Mouse (Mus musculus): Measurements from ENCODE around the gene Kcnh7. TPM values are rescaled to one million over a fixed set of nuclear protein-coding genes. Genes with fewer than 3 reads are reported as not detected.

Gene Kcnh7
- polyA plus RNA-seq, 1 experiment from 2014 or later, result 4.5 TPM

DNA sequence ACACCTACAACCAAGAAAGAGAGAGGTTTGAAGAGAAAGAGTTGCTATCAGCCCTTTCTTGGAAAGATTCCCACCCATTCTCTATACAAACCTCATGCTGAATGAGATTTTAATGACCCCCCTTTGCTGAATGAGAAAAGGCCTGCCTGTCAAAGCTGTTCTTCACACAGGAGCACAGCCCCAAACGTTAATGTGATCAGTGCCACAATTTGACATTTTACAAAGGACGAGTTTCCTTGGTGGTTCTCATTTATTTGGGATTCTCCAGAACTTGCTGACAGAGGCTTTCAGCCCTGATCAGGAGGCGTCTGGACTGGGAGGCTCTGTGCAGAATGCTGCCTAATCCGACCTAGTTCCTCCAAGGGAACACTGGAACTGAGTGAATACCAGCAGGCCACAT is 92.3 kb downstream of the Kcnh7 start:
- no peak overlapping the region for H3K4me2 ChIP-seq
- no peaks in the 10 kb centered on the region for H3K9me3 ChIP-seq (replicated peaks)
- H3K27ac ChIP-seq (ENCODE audit: poor library complexity, severe bottlenecking), result no peak overlapping the region
- no peak overlapping the region for H3K4me3 ChIP-seq
- H3K4me1 ChIP-seq (replicated peaks), result no peaks in the 10 kb centered on the region
- H3K9ac ChIP-seq, result no peak overlapping the region
- 52% methylated on average over 4 of the region's 4 CpGs for WGBS
- no peaks in the 10 kb centered on the region for H3K27me3 ChIP-seq (replicated peaks)
- H3K36me3 ChIP-seq, result no peaks in the 10 kb centered on the region
- ATAC-seq (ENCODE audit: insufficient number of reproducible peaks, low FRiP score), result no peak

DNA sequence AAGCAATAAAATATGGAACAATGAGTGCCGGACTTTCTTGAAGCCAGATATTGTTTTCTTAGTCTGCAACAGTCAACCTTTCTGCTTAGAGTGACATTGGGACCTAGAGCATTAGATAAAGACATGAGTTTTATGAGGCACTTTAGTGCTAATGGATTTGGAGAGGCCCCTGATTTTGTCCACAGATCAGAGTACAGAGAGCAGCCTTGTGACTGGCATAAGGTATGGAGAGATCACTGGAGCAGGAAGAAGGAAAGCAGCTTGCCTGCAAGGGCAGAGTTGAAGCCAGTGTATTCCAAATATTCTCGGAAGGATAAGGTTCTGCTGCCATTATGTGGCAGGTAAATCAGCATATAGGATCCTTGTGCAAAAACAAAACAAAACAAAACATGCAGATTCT is 93.6 kb downstream of the Kcnh7 start:
- WGBS, result 83% methylated on average over 2 of the region's 2 CpGs
- H3K36me3 ChIP-seq, result no peaks in the 10 kb centered on the region

DNA sequence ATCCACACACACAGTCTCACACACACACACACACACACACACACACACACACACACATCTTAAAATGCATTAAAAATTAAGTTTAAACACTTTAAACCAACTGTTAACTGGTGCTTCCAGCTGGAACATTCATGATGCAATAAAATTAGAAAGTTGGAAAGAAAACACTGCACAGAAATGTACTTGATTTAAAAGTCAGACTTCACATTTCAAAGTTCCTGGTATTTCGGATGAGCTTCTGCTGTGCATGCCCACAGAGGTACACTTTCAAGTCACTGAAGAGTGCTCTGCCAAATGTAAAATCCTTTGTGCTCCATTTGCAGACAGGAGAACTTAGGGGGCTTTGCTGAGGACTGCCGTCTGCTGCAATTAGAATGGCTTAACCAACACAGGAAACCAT is 125.7 kb downstream of the Kcnh7 start:
- no peaks in the 10 kb centered on the region for H3K9me3 ChIP-seq (replicated peaks)
- H3K36me3 ChIP-seq, result no peaks in the 10 kb centered on the region
- no peak overlapping the region for H3K9ac ChIP-seq
- no peaks in the 10 kb centered on the region for H3K4me1 ChIP-seq (replicated peaks)
- no peak overlapping the region for H3K4me3 ChIP-seq
- no peak overlapping the region for H3K4me2 ChIP-seq
- ATAC-seq (ENCODE audit: insufficient number of reproducible peaks, low FRiP score), result no peak
- H3K27me3 ChIP-seq (replicated peaks), result no peaks in the 10 kb centered on the region
- 78% methylated on average over 2 of the region's 2 CpGs for WGBS
- no peak overlapping the region for H3K27ac ChIP-seq (ENCODE audit: poor library complexity, severe bottlenecking)

More for the DNA sequence above, 93.6 kb downstream of the Kcnh7 start:
- H3K4me3 ChIP-seq, result no peak overlapping the region
- H3K9ac ChIP-seq, result no peak overlapping the region
- no peaks in the 10 kb centered on the region for H3K9me3 ChIP-seq (replicated peaks)
- H3K27ac ChIP-seq (ENCODE audit: poor library complexity, severe bottlenecking), result no peak overlapping the region
- no peak for ATAC-seq (ENCODE audit: insufficient number of reproducible peaks, low FRiP score)
- no peaks in the 10 kb centered on the region for H3K4me1 ChIP-seq (replicated peaks)
- no peak overlapping the region for H3K4me2 ChIP-seq
- H3K27me3 ChIP-seq (replicated peaks), result no peaks in the 10 kb centered on the region

DNA sequence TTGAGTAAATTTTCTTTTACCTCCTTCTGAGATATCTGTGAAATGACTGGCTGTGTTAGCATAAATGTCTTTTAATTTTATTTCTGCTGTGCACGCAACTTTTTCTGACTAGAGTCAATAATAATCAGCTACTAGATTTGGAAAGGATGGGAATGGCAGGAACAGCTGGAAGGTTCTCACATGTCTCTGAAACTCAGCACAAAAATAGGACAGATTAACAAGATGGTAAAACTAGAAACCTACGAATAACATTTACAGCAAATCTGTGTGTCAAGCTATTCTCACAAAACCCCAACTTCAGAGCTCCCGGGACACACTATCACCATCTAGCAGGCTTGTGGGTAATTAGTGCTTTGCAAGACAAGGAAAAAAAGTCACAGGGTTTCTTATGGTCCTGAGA is 134.2 kb downstream of the Kcnh7 start:
- Histone ChIP-seq H3K4me3 (no peak overlapping the region), H3K36me3 (no peaks in the 10 kb centered on the region), H3K9me3 (replicated peaks) (no peaks in the 10 kb centered on the region), H3K4me1 (replicated peaks) (no peaks in the 10 kb centered on the region), H3K27me3 (replicated peaks) (no peaks in the 10 kb centered on the region), H3K9ac (no peak overlapping the region), H3K27ac (ENCODE audit: poor library complexity, severe bottlenecking) (no peak overlapping the region), H3K4me2 (no peak overlapping the region)
- ATAC-seq (ENCODE audit: insufficient number of reproducible peaks, low FRiP score), result no peak
- WGBS, result 88% methylated on average over 3 of the region's 3 CpGs

DNA sequence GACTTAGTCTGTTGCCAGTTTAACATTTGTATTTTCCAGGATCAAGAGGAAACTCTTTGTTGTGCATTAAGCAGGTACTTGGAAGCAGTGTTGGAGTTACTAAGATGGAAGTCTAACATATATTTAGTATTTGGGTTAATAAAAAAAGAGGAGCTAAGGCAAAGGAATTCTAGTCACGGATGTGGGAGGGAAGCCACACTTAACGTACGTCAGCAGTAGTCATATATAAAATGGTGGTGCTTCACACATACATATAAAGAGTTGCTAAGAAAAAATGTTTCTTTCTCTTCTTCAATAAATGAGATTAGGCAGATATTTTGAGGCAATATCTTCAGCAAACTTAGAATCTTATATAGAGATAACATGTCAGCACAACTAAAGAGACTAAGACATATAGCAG is 144.4 kb downstream of the Kcnh7 start:
- 83% methylated on average over 3 of the region's 3 CpGs for WGBS
- no peak overlapping the region for H3K9ac ChIP-seq

DNA sequence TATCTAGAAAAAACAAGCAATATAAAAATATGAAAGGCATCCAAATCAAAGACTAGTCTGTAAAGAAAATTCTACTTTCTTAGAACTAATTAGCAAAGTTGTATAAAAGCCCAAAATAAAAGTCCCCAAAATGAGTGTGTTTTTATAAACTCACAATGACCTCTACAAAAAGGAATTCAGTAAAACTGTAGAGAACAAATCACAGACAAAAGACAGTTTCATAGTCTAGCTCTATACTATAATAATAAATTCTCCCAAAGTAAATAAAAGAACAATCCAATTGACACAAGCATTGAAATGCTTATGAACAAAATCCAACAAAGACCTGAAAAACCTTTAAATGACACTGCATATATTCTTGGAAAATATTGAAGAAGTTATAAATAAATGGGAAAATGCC is 169.2 kb downstream of the Kcnh7 start:
- Histone ChIP-seq H3K9me3 (replicated peaks) (no peaks in the 10 kb centered on the region), H3K36me3 (no peaks in the 10 kb centered on the region), H3K4me2 (no peak overlapping the region), H3K4me3 (no peak overlapping the region), H3K27ac (ENCODE audit: poor library complexity, severe bottlenecking) (no peak overlapping the region), H3K4me1 (replicated peaks) (peaks cover 3% of the 10 kb centered on the region; the same call in 1 of the 2 replicates), H3K27me3 (replicated peaks) (no peaks in the 10 kb centered on the region), H3K9ac (no peak overlapping the region)
- no peak for ATAC-seq (ENCODE audit: insufficient number of reproducible peaks, low FRiP score)

More for the DNA sequence above, 144.4 kb downstream of the Kcnh7 start:
- H3K27ac ChIP-seq (ENCODE audit: poor library complexity, severe bottlenecking), result no peak overlapping the region
- H3K36me3 ChIP-seq, result no peaks in the 10 kb centered on the region
- no peaks in the 10 kb centered on the region for H3K4me1 ChIP-seq (replicated peaks)
- H3K27me3 ChIP-seq (replicated peaks), result no peaks in the 10 kb centered on the region
- no peak overlapping the region for H3K4me3 ChIP-seq
- no peaks in the 10 kb centered on the region for H3K9me3 ChIP-seq (replicated peaks)
- no peak for ATAC-seq (ENCODE audit: insufficient number of reproducible peaks, low FRiP score)
- no peak overlapping the region for H3K4me2 ChIP-seq

DNA sequence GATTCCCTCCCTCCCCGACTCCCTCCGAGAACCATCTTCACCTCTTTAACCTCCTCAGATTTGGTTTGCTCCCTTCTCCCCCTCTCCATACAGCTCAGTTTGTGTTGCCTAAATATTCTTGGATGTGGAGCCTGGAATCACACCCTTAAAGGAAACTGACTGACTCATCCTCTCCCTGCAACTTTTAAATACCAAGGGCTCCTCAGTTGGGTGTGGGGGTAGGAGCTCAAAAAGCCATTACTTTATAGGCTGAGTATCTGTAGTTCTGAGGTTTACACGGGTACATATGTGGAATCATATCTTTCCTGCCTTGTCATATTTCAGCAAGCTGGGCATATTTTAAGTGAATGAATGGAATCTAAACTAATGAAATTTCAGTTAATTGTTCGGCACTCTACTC is 174.9 kb downstream of the Kcnh7 start:
- Histone ChIP-seq H3K9me3 (replicated peaks) (no peaks in the 10 kb centered on the region), H3K4me1 (replicated peaks) (no peaks in the 10 kb centered on the region), H3K4me3 (no peak overlapping the region), H3K4me2 (no peak overlapping the region), H3K36me3 (no peaks in the 10 kb centered on the region), H3K27ac (ENCODE audit: poor library complexity, severe bottlenecking) (no peak overlapping the region), H3K9ac (no peak overlapping the region), H3K27me3 (replicated peaks) (no peaks in the 10 kb centered on the region)
- ATAC-seq (ENCODE audit: insufficient number of reproducible peaks, low FRiP score), result no peak
- WGBS, result 82% methylated on average over 4 of the region's 4 CpGs

DNA sequence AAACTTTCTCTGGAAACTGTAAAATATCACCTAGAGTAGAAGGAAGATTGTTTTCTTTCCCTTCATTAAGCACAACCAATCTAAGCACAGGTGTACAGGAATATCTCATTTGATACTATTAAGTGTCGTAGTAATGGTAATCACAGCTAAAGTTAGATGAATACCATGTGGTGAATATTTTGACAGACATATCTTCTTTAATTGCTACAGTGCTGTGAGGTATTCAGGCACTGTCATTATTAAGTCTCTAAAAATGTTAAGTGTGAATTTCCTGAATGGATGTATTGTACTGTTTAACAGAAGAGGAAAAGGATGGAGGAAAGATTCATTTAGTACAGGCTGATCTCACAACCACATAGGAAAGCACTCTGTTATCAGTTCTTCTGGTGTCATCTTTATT is 181.3 kb downstream of the Kcnh7 start:
- H3K4me2 ChIP-seq, result no peak overlapping the region
- H3K9me3 ChIP-seq (replicated peaks), result no peaks in the 10 kb centered on the region
- no peak overlapping the region for H3K27ac ChIP-seq (ENCODE audit: poor library complexity, severe bottlenecking)
- no peak overlapping the region for H3K4me3 ChIP-seq
- H3K27me3 ChIP-seq (replicated peaks), result no peaks in the 10 kb centered on the region
- no peak overlapping the region for H3K9ac ChIP-seq
- no peaks in the 10 kb centered on the region for H3K36me3 ChIP-seq
- 85% methylated on average over 1 of the region's 1 CpGs for WGBS
- no peaks in the 10 kb centered on the region for H3K4me1 ChIP-seq (replicated peaks)
- ATAC-seq (ENCODE audit: insufficient number of reproducible peaks, low FRiP score), result no peak

DNA sequence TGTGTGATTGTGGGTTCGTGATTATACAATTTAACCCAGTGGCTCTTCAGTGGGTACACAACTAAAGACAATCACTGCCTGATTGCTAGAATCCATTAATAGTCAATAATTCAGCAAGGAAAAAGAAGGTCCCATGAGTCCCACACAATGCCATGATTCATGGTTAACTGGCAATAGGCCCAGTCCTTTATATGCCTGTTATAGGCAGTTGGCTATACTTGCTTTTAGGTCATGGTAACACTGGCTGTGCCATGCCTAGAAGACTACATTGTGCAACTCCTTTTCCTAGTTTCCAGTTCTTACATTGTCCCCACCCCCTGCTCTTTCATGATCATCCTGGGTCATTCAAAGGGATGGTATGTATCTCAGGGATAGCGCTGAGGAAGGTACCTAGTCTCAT is 186.4 kb downstream of the Kcnh7 start:
- H3K27me3 ChIP-seq (replicated peaks), result no peaks in the 10 kb centered on the region
- H3K27ac ChIP-seq (ENCODE audit: poor library complexity, severe bottlenecking), result no peak overlapping the region
- no peak overlapping the region for H3K4me3 ChIP-seq
- whole genome bisulfite sequencing, result 83% methylated on average over 2 of the region's 2 CpGs
- no peak overlapping the region for H3K9ac ChIP-seq
- no peak overlapping the region for H3K4me2 ChIP-seq
- no peaks in the 10 kb centered on the region for H3K9me3 ChIP-seq (replicated peaks)
- no peaks in the 10 kb centered on the region for H3K36me3 ChIP-seq
- no peak for ATAC-seq (ENCODE audit: insufficient number of reproducible peaks, low FRiP score)
- no peaks in the 10 kb centered on the region for H3K4me1 ChIP-seq (replicated peaks)

DNA sequence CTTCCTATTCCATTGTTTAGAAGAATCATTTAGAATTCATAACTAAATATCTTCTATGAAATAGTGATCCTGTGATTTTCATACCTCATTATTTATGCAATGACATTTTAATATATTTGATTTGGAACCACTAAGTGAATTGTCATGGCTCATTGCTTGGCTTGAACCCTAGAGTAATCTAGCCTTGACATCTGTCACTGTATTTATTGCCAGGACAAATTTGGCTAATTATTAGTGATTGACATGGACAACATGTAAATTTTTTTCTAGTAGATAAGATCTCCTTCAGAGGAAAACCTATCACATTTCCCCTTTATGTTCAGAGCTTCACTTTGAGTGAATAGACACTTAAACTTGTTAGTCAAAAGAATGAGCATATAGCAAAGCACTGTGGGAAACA is 195.5 kb downstream of the Kcnh7 start:
- ATAC-seq (ENCODE audit: insufficient number of reproducible peaks, low FRiP score), result no peak
- H3K4me3 ChIP-seq, result no peak overlapping the region
- no peaks in the 10 kb centered on the region for H3K9me3 ChIP-seq (replicated peaks)
- no peak overlapping the region for H3K4me2 ChIP-seq
- no peaks in the 10 kb centered on the region for H3K36me3 ChIP-seq
- 0 out of 2 replicates have a peak, but pooled peaks cover 3% of the 10 kb centered on the region for H3K4me1 ChIP-seq (replicated peaks)
- no peaks in the 10 kb centered on the region for H3K27me3 ChIP-seq (replicated peaks)
- H3K9ac ChIP-seq, result no peak overlapping the region
- H3K27ac ChIP-seq (ENCODE audit: poor library complexity, severe bottlenecking), result no peak overlapping the region

DNA sequence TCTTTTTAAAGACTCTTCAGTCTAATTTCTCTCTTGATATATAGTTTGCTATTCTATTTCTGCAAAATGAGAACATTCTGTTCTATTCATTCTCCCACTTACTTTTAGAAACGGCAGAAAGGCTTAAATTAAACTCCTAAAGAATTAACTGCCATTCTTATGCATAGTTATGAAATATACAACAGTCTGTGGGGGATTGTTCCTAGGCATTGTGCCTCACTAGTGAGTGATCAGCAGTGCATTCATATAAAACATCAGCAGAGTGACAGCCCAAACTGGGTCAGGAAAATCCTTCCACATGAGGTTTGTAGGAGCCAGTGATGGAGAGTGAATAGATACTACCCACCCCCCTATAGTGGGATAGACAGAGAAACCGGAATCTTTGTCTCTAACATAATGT is 200.2 kb downstream of the Kcnh7 start:
- no peak for ATAC-seq (ENCODE audit: insufficient number of reproducible peaks, low FRiP score)
- H3K4me2 ChIP-seq, result no peak overlapping the region
- H3K36me3 ChIP-seq, result no peaks in the 10 kb centered on the region
- no peak overlapping the region for H3K4me3 ChIP-seq
- no peak overlapping the region for H3K9ac ChIP-seq
- H3K4me1 ChIP-seq (replicated peaks), result no peaks in the 10 kb centered on the region
- H3K27me3 ChIP-seq (replicated peaks), result no peaks in the 10 kb centered on the region
- 73% methylated on average over 2 of the region's 2 CpGs for WGBS
- no peak overlapping the region for H3K27ac ChIP-seq (ENCODE audit: poor library complexity, severe bottlenecking)
- H3K9me3 ChIP-seq (replicated peaks), result no peaks in the 10 kb centered on the region

DNA sequence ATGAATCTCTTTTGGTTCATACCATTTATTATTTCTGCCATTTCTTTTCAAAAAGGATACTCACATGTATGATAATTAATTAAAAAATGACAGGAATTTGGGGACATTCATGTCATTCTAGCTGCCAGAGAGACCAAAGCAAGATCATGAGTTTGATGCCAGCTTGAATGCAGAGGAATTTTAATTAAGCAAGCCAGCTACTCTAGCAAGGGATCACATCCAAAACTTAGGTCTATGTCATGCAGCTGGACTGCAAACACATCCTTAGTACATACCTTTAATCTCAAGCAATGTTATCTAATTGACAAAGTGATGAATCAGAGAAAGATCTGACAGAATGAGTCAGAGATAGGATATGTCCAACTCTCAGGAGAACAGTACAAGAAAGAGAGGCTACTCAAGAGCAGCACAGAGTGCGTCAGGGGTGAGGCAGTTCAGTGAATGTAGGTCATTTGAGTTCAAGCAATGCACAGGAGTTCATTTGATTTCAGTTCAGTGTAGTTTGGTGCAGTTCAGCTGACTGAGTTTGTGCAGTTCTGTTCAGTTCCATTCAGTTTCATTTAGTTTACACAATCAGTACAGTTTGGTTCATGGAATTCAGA is 248.7 kb downstream of the Kcnh7 start:
- Histone ChIP-seq H3K4me2 (no peak overlapping the region), H3K4me1 (replicated peaks) (no peaks in the 10 kb centered on the region; the same call in 1 of the 2 replicates), H3K27ac (ENCODE audit: poor library complexity, severe bottlenecking) (no peak overlapping the region), H3K36me3 (no peaks in the 10 kb centered on the region), H3K9me3 (replicated peaks) (no peaks in the 10 kb centered on the region), H3K4me3 (no peak overlapping the region), H3K9ac (no peak overlapping the region), H3K27me3 (replicated peaks) (no peaks in the 10 kb centered on the region)
- ATAC-seq (ENCODE audit: insufficient number of reproducible peaks, low FRiP score), result no peak
- WGBS, result 67% methylated on average over 1 of the region's 1 CpGs

Measured in heart, embryonic 12.5 days (tissue).